Mouse (Mus musculus) T-helper 2 cell (primary cell): ENCODE measurements around the gene Tm9sf2.

ENCODE experiments used
- in situ Hi-C: fragments of 300-600 bp; cut with MboI, MseI; formaldehyde crosslinking; loops from one replicate; pipeline ENCODE4 v1.15.1; 2025; ENCODE audit warnings: high pct_unique_total_duplicates

The Tm9sf2 gene

DNA sequence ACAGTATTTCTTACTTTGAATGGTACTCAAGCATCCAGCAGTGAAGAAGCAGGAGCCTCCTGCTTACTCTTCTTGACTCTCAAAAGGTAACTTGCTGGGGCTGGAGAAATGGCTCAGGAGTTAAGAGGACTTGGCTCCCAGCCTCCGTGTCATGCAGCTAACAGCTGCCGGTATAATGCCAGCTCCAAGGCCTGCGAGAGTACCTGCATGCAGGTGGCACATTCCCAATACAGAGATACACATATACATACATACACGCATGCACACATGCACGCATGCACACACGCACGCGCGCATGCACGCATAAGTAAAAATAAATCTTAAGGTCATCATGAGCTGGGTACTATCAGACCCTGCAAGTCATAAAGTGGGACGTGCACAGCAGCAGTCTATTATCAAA is 10.5 kb upstream of the Tm9sf2 start:
- in situ Hi-C loops = no loop called here

DNA sequence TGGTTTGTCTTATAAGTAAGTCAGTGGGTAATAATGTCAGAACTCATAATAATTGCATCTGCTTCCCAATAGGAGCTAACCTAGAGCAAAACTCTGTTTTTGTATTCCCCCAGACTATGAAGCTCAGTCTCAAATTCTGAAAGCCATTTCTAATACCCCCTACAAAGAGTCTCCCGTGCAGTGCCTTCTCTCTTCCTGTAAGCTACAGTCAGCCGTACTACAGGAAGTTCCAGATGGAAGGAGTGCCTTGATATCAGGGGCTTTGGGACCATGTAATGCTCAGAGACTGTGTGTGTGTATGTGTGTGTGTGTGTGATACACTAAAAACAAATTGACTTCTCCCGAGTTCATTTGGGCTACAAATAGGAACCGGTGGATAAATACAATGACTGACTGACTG is 7.3 kb upstream of the Tm9sf2 start:
- in situ Hi-C loops = no loop called here

DNA sequence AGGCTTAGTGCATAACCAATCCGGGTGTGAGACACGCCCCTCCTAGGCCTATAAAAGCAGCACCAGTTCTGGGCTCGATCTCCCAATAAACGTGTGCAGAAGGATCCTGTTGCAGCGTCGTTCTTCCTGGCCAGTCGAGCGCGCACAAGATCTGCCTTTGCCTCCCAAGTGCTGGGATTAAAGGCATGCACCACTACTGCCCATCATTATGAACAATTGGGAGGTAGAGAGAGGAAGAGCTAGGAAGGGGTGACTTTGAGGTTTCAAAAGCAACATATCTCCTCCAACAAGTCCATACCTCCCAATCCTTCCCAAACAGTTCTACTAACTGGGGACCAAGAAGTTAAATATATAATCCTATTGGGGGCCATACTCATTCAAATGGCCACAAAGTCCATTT is 4.9 kb upstream of the Tm9sf2 start:
- in situ Hi-C loops = loop anchor here (25.0 kb wide), 1 partner anchor 1790 kb away; no protein-coding TSS in a partner anchor

DNA sequence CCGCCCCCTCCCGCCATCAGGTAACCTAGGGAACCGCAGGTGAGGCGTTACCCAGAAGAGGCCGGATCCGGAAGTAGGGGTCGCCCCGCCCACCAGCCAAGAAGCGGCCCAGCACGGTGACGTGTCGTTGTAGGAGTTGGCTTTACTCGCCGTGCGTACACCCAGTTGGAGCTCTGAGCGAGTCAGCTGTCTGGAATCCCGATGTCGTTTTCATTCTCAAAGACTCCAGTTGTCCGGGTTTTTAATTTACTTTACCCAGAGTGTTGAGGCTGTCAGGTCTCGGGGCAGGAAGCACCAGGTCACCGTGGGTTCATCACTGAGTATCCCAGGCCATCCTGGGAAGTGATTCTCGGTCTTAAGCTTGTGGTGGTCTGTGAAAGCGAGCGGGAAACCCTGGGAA is 2.0 kb upstream of the Tm9sf2 start:
- in situ Hi-C loops = loop anchor here (5.0 to 25.0 kb wide), 2 partner anchors 43 to 1793 kb away; no protein-coding TSS in a partner anchor

DNA sequence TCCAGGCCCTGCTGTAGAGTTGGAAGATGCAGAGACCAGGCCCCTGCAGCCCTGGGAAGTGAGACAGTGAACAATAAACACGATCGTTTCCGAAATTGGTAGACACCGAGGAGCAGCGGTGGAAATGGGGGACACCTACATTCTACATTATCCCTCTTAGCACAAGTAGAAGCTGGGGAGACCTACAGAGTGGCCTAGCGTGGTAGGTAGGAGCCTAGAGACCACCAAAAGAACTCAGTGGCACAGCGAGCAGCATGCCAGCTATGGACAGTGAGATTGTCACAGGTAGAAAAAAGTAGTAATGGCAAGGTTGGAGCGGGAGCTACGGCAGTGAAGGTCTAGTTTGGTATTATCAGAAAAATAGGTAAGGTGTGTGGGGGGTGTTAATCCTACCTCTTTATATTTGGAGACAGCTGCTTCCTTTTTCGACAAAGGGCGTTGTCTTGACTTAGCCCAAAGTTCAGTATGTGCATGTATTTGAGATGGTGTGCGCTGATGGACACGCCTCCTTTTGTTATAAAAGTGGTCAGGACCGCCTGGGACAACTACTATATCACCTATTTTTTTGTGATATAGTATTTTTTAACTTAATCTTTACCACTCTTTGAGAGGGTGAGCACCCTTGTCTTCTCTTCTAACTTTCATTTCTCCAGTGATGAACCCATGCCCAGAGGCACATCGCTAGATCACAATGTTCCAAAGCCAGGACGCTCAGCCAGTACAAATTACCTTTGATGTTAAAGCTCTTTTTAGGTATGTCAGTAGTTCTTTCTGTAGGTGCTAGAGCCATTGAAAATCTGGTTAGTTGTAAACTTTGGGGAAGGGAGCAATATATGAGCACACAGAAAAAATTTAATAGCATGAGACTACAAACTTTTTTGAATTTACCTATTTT is 1.2 kb upstream of the Tm9sf2 start:
- in situ Hi-C loops = loop anchor here (5.0 to 25.0 kb wide), 2 partner anchors 43 to 1793 kb away; no protein-coding TSS in a partner anchor

DNA sequence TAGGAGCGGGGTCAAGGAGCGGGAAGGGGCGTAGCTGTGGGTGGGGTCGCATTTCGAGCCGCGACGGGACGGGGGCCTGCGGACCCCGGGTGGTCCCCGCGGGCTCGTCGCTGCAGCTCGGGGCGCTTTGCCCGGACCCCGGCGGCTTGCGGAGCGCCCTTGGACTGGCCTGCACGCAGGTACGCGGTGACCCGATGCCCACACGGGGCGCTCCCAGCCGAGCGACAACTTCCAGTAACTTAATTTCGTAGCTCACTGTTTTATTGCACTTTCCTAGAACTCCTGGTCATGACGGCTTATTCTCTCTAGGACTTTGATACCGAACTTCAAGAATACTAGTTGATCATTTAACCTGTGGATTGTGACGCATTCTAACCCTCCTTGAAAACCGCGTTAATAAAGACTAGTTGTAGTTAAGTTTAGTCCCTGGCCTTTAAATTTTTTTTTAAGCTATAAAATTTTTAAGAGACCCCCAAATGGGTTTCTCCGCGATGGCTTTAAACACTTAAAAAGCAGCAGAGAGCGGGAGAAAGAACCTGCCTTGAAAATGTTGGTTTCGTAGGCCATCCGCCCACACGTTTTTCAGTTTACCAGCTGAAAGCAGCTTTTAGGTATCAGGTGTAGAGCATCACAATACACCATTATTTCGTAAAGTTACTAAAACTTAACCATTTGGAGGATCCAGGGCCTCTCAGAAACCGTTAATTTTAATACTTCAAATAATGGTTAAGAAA is 810 bp downstream of the Tm9sf2 start:
- in situ Hi-C loops = loop anchor here (5.0 to 25.0 kb wide), 2 partner anchors 45 to 1795 kb away; no protein-coding TSS in a partner anchor

DNA sequence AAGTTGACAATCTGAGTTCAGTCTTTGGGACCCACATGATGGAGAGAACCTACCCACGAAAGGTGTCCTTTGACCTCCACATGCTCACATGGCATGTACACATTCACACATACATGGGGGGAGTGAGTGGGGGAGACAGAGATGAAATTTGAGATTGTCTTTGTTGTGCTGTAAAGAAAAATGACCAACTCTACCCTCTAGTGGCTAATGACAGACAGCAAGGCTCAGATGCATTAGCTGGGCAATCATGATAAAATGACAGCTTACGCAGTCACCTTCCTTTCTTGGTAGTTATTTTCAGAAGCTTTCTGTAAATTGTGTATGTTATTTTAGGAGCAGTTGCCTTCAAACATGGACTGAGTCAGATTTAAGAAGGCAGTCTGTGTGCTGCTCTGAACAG is 4.8 kb downstream of the Tm9sf2 start:
- in situ Hi-C loops = loop anchor here (25.0 kb wide), 1 partner anchor 1799 kb away; no protein-coding TSS in a partner anchor

DNA sequence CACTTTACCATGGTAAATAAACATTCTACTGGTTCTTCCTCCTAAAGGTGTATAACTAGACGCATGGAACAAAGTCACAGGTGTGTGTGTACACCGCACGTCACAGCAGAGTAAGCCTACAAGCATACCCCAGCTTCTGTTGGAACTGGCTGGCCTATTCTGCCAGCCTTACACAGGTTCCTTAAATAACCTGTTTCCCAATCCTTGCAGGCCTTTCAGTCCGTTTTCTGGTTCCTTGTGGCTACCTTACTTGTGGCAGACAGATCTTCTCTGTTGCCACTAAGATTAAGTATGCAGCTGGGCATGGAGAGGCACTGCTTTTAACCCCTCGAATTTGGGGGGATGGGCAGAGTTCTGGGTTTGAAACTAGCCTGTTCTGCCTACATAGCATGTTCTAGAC is 5.5 kb downstream of the Tm9sf2 start:
- in situ Hi-C loops = loop anchor here (25.0 kb wide), 1 partner anchor 1800 kb away; no protein-coding TSS in a partner anchor

DNA sequence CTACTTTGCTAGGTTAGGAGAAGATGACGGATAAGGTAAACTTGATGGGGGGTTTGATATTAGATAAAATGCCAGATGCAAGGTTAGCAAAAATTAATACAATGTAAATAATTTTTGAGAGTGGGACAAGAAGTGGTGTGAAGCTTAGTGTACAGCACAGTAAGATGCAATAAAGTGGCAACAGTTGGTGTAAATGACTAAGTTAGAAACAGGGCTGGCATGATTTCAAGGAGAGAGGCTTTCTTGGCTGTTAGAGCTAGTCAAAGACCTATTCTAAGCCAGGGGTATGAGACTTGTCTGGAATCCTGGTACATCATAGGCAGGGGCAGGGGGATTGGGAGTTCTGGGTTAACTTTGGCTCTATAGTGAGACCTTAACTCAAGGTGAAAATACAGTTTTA is 9.4 kb downstream of the Tm9sf2 start:
- in situ Hi-C loops = loop anchor here (25.0 kb wide), 1 partner anchor 1804 kb away; no protein-coding TSS in a partner anchor

DNA sequence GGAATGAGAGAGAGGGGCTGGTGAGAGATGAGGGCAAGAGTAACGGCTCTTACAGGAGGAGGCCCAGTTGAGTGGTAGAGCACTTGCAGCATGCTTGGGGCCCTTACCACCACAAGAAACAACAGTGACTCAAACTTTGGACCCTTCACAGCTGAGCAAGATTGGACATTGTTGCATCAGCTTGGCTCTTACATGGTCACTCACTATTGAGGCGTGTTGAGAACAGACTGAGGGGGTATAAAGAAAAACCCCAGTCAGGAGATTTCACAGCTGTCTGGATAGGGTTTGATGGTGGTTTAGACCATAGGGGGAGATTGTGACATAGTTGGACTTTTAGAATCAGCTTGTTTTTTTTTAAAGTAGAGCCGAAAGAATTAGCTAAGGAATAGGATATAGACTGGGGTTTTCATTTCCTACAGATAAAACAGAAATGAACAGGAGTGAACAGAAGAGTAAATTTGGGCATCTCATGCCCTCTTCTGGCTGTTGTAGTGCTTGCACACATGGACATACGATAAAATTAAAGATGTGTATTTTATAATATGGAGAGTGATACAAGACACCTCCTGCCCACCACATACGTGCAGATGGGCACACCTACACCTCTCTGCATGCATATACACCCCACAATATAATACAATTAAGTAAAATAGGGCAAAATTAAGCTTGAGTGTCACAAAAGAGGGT is 23.4 kb downstream of the Tm9sf2 start:
- in situ Hi-C loops = no loop called here

DNA sequence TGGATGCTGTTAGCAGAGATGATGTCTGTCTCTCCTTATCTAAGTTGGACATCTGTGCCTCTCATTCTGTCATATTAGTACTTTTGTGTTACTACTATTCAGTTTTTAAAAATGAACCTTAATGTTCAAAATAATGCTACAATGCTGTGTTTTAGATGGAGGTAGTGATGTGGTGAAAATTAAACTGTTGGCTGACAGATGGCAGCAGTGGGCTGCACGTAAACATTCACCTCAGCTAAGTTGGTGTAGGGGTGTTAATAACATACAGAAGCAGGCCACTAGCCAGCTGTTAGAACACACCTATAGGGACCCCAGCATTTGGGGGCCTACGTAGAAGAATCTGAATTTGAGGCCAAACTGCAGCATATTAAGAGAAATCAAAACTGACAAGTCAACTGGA is 24.8 kb downstream of the Tm9sf2 start:
- in situ Hi-C loops = no loop called here

DNA sequence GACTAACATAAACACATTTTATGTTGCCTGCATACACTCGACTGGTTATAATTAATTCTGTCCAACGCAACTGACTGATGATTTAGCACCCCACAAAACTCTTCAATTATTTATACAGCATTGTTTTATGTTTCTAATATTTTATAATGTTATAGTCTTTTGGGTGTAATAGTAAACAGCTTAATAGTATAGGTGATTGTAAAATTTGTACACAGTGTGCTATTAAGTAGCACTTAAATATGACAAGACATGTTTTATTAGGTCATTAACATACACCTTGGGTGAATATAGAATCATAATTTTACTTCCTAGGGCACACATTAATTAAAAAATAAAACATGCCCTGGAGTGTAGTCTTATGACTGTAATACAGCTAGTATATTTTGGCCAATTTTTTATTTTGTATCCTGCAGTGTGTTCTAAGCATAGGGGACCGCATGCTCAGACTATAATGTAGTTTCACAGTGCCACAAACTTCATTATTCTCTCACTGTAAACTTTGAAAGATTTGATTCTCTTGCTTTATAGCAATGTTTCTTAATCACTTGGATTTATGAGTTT is 29.6 kb downstream of the Tm9sf2 start:
- in situ Hi-C loops = no loop called here

DNA sequence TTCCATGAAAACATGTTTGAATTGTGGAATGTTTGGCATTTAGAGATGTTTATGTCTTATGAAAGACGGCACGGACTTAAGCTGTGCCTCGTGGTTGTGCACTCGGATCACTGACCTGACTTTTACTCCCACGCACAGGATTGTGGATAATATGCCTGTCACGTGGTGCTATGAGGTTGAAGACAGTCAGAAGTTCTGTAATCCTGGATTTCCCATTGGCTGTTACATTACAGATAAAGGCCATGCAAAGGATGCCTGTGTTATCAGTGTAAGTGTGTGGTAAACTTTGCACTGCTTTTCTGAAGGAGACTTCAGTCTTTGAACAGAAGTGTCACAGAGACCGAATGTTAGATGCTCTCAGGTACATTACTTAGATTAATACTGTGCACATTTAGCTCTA is 30.4 kb downstream of the Tm9sf2 start:
- in situ Hi-C loops = no loop called here

DNA sequence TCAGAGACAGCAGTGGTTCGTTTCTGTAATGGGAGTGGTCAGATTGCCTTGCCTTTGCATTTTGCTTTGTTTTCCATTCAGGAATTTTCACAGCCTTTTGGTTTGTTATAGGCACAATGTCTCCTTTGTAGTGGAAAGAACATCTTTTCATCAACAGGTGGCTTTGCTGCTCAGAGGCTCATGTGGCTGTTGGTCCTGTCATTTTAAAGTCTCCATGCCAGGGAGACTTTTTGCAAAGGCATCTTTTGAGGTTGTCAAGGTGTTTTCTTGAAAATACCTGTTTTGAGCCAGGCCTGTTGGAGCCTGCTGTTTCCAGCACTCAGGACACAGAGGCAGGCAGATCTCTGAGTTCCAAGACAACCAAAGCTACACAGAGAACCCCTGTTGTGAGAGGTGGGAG is 33.3 kb downstream of the Tm9sf2 start:
- in situ Hi-C loops = no loop called here

DNA sequence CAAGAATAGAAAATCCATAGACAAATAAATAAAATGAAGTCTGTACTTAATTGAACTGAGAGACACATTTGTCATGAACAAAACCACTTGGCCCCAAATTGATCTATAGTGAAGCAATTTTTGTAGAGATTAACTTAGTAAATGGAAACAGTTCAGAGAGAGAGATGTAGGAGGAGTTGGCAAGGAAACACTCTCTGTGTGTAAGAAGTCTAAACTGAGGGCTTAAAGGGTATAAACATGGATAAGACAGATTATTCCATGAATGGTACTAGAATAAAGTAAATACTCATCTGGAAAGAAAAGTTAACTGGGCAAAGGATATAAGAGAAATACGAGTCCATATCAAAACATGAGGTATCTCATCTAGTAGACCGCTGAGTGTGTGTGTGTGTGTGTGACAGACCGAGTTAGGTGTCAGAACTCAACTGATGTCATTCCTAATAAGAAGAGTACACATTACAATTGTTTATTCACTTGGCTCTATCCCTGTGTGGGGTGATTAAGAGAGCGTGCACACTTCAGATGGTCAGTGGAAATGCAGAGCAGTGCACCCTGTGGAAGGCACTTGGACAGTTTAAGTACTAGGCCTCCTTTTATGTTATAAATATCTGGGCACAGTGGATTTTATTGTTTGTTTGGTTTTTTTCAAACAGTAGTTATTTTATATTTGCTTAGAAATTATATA is 36.9 kb downstream of the Tm9sf2 start:
- in situ Hi-C loops = no loop called here

DNA sequence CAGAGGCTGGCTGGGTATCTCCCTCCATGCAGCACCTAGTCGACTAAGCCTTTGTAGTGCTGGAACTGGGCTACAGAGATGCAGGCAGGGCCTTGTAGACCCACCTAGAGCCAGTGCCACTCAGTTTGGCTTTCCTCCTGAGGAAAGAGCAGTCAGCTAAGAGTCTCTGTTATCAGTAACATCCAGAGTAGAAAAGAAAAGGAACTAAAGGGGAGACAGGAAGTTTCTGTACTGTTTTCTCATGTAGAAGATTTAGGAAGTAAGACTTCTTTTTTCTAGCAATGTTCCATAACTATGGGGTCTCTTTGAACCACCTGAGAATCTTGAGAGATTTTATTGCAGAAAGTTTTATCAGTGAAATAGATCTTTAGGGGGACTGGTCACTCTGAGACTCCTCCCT is 38.5 kb downstream of the Tm9sf2 start:
- in situ Hi-C loops = no loop called here

DNA sequence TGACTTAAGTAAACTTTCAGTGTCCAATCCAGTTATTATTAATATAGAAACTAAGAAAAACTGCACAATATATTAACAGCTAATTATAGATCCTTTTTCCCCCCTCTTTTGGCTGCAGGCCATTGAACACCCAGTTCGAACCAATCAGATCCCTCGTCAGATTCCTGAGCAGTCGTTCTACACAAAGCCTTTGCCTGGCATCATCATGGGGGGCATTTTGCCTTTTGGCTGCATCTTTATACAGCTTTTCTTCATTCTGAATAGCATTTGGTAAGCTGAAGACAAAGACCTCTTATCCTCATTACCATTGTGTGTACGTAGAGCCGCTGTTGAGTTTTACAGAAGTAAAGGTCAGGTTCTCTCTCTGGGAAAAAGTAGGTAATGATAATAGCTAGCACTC is 43.8 kb downstream of the Tm9sf2 start:
- in situ Hi-C loops = no loop called here

DNA sequence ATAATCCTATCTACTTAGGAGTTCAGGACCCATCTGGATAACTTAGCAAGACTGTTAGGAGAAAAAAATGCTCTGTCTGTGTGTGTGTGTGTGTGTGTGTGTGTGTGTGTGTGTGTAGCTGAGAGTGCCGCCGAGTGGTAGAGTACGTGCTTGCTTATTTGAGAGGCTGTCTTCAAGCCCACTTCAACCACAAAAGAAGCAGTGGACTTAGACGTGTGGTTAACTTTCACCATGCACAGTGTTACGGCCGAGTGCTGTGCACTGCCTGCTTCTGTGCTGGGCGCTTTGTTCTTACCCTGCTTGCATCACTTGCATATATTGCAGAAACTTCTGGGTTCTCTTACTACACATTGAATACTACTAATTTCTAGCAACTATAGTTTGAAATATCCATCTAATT is 50.9 kb downstream of the Tm9sf2 start:
- in situ Hi-C loops = no loop called here

DNA sequence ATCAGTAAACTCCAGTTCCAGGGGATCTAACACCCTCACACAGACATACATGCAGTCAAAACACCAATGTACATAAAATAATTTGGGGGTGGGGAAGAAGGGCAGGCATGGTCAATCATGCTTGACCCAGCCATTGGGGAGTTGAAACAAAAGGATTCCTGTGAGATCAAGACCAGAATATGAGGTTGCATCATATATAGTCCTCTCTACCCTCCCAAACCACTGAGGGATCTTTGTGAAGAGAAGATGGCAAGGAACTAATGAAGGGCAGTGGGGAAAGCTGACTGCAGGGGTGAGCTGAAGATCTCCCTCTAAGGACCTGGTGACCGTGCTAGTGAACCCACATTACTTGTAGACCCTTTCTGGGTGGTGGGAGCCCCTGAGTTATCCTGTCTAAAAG is 54.1 kb downstream of the Tm9sf2 start:
- in situ Hi-C loops = no loop called here

DNA sequence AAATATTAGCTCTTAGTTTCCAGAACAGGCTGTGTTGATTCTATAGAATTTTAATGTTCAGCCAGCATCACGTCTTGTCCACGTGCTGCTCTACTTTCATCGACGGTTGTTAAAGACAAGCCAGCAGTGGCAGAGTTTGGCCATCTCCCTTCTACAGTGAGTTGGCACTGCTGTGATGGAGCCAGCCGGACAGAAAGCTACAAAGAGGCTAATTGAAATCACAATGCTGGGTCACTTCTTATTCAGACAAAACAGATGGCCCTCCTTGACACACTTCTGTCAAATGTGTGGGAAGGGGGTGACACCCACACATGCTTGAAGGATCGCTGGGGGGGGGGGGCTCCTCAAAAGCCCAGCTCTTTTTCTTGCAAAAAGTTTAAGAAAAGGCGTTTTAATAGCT is 62.1 kb downstream of the Tm9sf2 start:
- in situ Hi-C loops = no loop called here

DNA sequence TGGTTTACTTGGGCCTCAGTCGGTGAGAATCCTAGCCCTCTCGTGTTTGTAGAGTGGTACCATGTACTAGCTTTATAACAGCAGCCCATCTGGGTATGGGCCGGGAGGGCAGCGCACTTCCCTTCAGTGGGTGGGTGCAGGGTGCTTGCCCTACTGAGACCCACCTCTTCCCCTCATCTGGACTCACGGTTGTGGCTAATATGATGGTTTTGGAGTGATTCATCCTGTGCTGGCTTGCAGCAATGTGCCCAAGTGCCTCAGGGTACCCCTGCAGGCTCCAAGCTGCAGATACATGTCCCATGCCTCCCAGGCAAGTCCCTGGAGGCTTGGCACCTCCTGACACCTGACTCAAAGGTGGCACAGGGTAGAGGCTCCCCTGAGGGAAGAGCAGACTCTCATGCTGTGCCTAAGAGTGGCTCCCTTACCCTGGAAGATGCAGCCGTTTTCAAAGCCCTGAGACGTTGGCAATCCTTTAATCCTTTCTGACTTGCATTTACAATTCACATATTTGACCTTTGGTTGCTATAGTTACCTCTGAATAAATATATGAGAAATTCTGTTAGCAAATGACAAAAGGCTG is 63.5 kb downstream of the Tm9sf2 start:
- in situ Hi-C loops = no loop called here
